Mouse (Mus musculus): Measurements from ENCODE around the gene Calhm5.

Gene Calhm5

DNA sequence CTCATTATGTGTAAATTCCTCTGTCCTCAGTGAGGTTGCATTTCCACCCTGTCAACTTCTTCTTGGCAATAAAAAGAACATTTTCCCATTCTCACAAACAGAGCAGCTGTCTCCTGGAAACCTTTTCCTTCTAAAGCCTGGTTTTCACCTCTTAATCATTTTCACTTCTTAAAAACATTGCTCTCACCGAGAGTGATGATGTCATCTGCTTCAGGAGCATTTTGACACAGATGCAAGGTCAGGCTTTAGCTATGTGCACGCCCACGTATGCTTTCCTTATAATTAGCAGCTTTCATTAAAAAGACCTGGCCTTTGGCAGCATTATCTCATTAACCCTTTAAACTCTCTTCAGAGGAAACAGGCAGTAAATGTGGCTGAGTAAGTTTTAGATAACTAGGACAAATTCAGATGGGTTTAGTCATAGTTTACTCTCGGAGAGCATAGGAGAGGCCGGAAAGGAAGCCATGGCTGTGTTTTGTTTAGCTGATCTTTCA, 25.3 kb downstream of the Calhm5 start:
- no peak for DNase-seq

DNA sequence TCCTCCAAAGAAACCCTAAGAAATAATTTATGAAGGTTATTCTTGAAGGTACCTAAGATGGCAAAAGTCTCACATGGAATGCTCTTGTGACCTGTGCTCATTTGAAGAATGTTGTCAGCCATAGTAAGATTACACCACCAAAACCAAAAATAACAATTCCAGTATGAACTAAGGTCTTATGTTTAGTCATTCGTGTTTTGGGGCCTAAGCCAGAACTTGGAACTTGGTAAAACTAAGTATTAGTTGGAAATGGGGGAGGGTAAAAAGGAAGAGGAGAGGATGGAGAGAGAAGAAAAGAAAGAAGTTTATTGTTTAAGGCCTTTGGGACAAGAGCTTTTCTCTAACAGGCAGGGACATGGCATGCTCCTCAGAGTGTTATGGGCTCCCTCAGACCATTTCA, 26.7 kb downstream of the Calhm5 start:
- DNase-seq: no peak

DNA sequence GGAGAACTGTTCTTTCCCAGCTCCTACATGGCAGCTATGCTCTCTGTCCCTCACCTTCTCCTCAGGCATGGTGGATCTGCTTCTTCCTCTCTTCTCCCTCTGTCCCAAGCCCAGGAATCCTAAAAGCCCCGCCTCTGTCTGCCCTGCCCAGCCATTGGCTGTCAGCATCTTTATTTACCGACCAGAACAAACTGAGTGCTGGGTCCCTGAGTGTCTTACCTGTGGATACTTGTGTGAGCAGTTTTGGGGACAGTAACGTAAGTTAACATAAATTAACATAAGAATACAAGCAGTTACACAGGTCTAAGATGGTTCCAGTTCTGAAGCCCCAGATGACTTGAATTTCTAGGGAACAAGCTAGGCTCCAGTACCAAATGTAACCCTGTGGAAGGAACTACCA, 29.7 kb downstream of the Calhm5 start:
- no peak for DNase-seq

DNA sequence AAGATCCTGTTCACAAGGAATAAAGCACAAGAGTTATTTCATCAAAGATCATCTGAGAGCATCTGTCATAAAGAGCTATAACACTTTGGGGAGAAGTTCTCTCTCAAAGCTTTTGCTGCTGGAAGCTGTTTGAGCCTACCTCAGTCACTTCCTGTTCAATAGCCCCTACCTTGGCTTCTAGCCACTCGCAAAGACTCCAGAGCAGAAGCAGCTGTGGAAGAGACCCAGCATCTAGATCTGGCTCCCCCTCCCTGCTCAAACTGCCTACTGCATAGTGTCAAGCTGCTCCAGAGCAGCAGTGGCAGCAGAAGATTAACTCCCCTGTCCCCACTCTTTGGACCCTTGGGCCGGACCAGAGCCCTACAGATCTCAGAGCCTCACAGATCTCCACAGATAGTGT, 42.3 kb downstream of the Calhm5 start:
- DNase-seq: no peak

DNA sequence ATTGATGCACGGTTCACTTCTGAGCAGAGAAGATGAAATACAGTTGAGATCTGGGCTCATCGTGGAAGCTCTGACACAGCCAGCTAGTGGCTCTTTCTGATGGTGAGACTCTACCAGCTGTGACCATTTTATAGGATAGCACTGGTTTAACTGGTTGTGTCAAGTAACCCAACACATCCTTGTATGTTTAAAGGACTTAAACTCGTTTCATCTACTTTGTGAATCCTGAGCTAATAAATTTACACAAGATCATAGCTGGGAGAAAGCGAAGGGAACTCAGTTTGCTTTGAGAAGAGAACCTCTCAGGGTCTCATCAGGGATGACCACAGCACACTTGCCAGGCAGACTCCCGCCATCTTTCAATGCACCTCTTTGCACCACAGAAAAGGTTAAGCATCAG, 52.1 kb downstream of the Calhm5 start, which contains the start of gene Calhm4:
Calhm4 (minus strand) TSS at position 101 of the 400 bp plus-strand sequence.
- DNase-seq: no peak

All from kidney, postnatal 36 days (tissue).